In the genomic region with DNA sequence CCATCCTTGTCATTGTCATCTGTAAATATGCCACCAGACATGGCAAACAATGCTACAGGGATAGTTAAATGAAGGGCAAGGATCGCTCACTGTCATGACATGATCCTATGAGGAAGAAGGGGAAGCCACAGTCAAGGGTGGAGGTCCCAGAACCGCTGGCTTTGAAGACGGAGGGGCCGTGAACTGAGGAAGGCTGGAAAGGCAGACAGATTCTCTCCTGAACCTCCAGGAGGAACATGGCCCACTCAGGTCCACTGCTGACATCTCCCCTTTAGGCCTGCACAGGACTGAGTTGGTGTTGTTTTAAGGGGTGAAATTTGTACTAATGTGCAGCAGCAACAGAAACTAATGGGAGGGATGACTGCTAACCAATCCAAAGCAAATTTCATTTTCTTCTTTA, we compare ENCODE assay signal across 33 mouse cellular contexts. TPM values are rescaled to one million over a fixed set of nuclear protein-coding genes. Genes with fewer than 3 reads are reported as not detected.
"Had no signal": no experiment of that assay in that cellular context is flagged by ENCODE, and none has a peak within 500 bp of the region (broad histone marks: within the 10 kb centered on the region; RNA-seq: fewer than 3 reads in every experiment).

No protein-coding gene starts in this region.

- H3K4me2 ChIP-seq: embryonic facial prominence, embryonic 12.5 days; embryonic facial prominence, embryonic 13.5 days; embryonic facial prominence, embryonic 15.5 days; forebrain, embryonic 12.5 days; forebrain, embryonic 13.5 days; forebrain, embryonic 15.5 days had no signal

- ATAC-seq: forebrain, embryonic 13.5 days; forebrain, embryonic 14.5 days; forebrain, embryonic 15.5 days; forebrain, embryonic 16.5 days; forebrain, postnatal 0 days had no signal

- H3K27me3 ChIP-seq: embryonic facial prominence, embryonic 12.5 days; embryonic facial prominence, embryonic 13.5 days; embryonic facial prominence, embryonic 15.5 days; forebrain, embryonic 12.5 days; forebrain, embryonic 13.5 days; forebrain, embryonic 15.5 days had no signal

- H3K9ac ChIP-seq: embryonic facial prominence, embryonic 12.5 days; embryonic facial prominence, embryonic 13.5 days; embryonic facial prominence, embryonic 15.5 days; forebrain, embryonic 12.5 days; forebrain, embryonic 13.5 days; forebrain, embryonic 15.5 days; forebrain, postnatal 0 days had no signal

- H3K9me3 ChIP-seq: embryonic facial prominence, embryonic 10.5 days; embryonic facial prominence, embryonic 12.5 days; embryonic facial prominence, embryonic 13.5 days; embryonic facial prominence, embryonic 15.5 days; forebrain, embryonic 10.5 days; forebrain, embryonic 12.5 days; forebrain, embryonic 13.5 days; forebrain, embryonic 15.5 days had no signal

- H3K4me3 ChIP-seq: embryonic facial prominence, embryonic 10.5 days; embryonic facial prominence, embryonic 12.5 days; embryonic facial prominence, embryonic 13.5 days; embryonic facial prominence, embryonic 15.5 days; erythroblast, embryonic 14.5 days; forebrain, embryonic 10.5 days; forebrain, embryonic 12.5 days; forebrain, embryonic 13.5 days; forebrain, embryonic 15.5 days; gastrocnemius, adult 2 months; heart, adult 2 months had no signal

- H3K4me1 ChIP-seq: embryonic facial prominence, embryonic 15.5 days had no signal

- H3K36me3 ChIP-seq: embryonic facial prominence, embryonic 10.5 days; embryonic facial prominence, embryonic 12.5 days; embryonic facial prominence, embryonic 13.5 days; embryonic facial prominence, embryonic 15.5 days; forebrain, embryonic 10.5 days; forebrain, embryonic 12.5 days; forebrain, embryonic 15.5 days had no signal

- H3K27ac ChIP-seq: embryonic facial prominence, embryonic 10.5 days; embryonic facial prominence, embryonic 12.5 days; embryonic facial prominence, embryonic 13.5 days; embryonic facial prominence, embryonic 15.5 days; forebrain, embryonic 10.5 days; forebrain, embryonic 12.5 days; forebrain, embryonic 13.5 days; forebrain, embryonic 15.5 days; gastrocnemius, adult 2 months; heart, adult 2 months had no signal

- DNase-seq: cerebellum, adult 2 months; cerebellum, adult 8-10 months; cerebellum, adult 9-10 months; cerebellum, adult 9-11 months; cerebellum, postnatal 10 days; cerebellum, postnatal 14 days; cerebellum, postnatal 25 days; cerebellum, postnatal 36 days; embryo, embryonic 11 days; forebrain, postnatal 0 days; gastrocnemius, adult 2 months; gastrocnemius, postnatal 10 days; gastrocnemius, postnatal 14 days; gastrocnemius, postnatal 25 days; gastrocnemius, postnatal 36 days; heart, adult 2 months had no signal

RNA-seq across cellular contexts. Expression of a gene that starts 19.3 kb away (rescaled TPM):
- total RNA-seq: common myeloid progenitor, adult 5-6 weeks; gastrocnemius, adult 18-20 months; gastrocnemius, adult 2 months; gastrocnemius, adult 8-10 months; gastrocnemius, postnatal 14 days; gastrocnemius, postnatal 25 days; gastrocnemius, postnatal 36 days; granulocyte monocyte progenitor cell, adult 5-6 weeks had no signal
- polyA plus RNA-seq: embryonic facial prominence, embryonic 13.5 days; embryonic facial prominence, embryonic 14.5 days; embryonic facial prominence, embryonic 15.5 days; forebrain, embryonic 10.5 days; forebrain, embryonic 11.5 days; heart, adult 2 months had no signal
